Mouse (Mus musculus): ENCODE measurements around the gene Ttc8. TPM values are rescaled to one million over a fixed set of nuclear protein-coding genes. Genes with fewer than 3 reads are reported as not detected.

Ttc8 gene
- total and polyA plus RNA-seq, 3 experiments = not detected

- H3K9me3 ChIP-seq (replicated peaks; ENCODE audit: insufficient read depth, low read length) = no peaks in the 10 kb centered on the region
- DNase-seq (ENCODE audit: low read depth, low spot score) = no peak
- peaks cover 0 to 3% of the 10 kb centered on the region in 2 experiments; a peak in 1 of 4 replicates for H3K4me1 ChIP-seq (ENCODE audit: control insufficient read depth in 1 of 2, insufficient read depth in 2 of 2, low read length in 2 of 2)
- TF ChIP-seq POLR2AphosphoS5 (IDR thresholded peaks at IDR 0.05; ENCODE audit: borderline replicate concordance, low read depth, low read length) (no peak), HCFC1 (IDR thresholded peaks at IDR 0.05; ENCODE audit: low read depth, low read length) (no peak), GATA1 (IDR thresholded peaks at IDR 0.05; ENCODE audit: low read depth, low read length) (no peak), MAZ (IDR thresholded peaks at IDR 0.05; ENCODE audit: low read depth, low read length) (no peak), MYC (IDR thresholded peaks at IDR 0.05; ENCODE audit: low read depth, low read length) (no peak), NELFE (IDR thresholded peaks at IDR 0.05; ENCODE audit: low read depth, low read length) (no peak), KAT2A (conservative IDR thresholded peaks at IDR 0.05; ENCODE audit: low read depth, low read length) (no peak), POLR2A (IDR thresholded peaks at IDR 0.05; ENCODE audit: control insufficient read depth in 1 of 2, insufficient read depth in 1 of 2, low read depth in 1 of 2, low read length in 2 of 2, poor library complexity in 1 of 2) (no peak), SIN3A (IDR thresholded peaks at IDR 0.05; ENCODE audit: low read length) (no peak), ZKSCAN1 (IDR thresholded peaks at IDR 0.05; ENCODE audit: low read depth, low read length) (no peak), MXI1 (IDR thresholded peaks at IDR 0.05; ENCODE audit: low read depth, low read length) (no peak), ZNF384 (IDR thresholded peaks at IDR 0.05; ENCODE audit: low read depth, low read length) (no peak), E2F4 (IDR thresholded peaks at IDR 0.05; ENCODE audit: borderline replicate concordance, low read depth, low read length) (no peak), TCF12 (IDR thresholded peaks at IDR 0.05; ENCODE audit: low read depth, low read length) (no peak)
- no peak overlapping the region for H3K4me3 ChIP-seq (ENCODE audit: control insufficient read depth in 1 of 2, insufficient read depth in 1 of 2, low read depth in 2 of 2, low read length in 2 of 2)
- H3K27ac ChIP-seq (ENCODE audit: control insufficient read depth, low read depth, low read length) = no peak overlapping the region
- no peaks in the 10 kb centered on the region; a peak in 1 of 4 replicates for H3K36me3 ChIP-seq (ENCODE audit: control insufficient read depth in 1 of 2, insufficient read depth in 2 of 2, low read length in 2 of 2)
- no peaks in the 10 kb centered on the region for H3K79me2 ChIP-seq (ENCODE audit: control insufficient read depth, insufficient read depth, low read length, poor library complexity)
- no peak overlapping the region for H3K9ac ChIP-seq (ENCODE audit: control insufficient read depth, low read depth, low read length, poor library complexity, severe bottlenecking)
- H3K27me3 ChIP-seq (ENCODE audit: control insufficient read depth in 1 of 2, insufficient read depth in 2 of 2, low read length in 2 of 2) = no peaks in the 10 kb centered on the region
These were observed 82.7 kb downstream of the Ttc8 start for GRCm38 (mm10) chr12:99003046-99003445.

DNA sequence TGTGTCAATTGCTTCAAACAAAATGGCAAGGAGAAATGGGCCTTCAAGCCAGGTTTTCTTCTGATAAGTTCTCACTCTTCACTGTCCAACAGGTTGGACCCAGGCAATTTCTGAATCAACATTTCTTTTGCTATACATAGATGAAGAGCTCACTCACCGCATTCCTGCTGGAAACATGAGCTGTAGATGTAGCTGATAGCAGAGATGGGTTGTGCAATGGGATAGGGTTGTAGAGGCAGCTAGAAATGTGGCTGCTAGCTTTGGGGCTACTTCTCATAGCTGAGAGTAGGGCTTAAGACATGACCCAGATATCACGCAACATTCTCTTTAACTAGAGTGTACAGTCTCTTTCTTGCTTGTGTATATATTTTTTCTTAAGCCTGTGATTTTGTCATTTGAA, 84.4 kb downstream of the Ttc8 start:
- Histone ChIP-seq H3K4me3 (ENCODE audit: control insufficient read depth in 1 of 2, insufficient read depth in 1 of 2, low read depth in 2 of 2, low read length in 2 of 2) (no peak overlapping the region), H3K36me3 (ENCODE audit: control insufficient read depth in 1 of 2, insufficient read depth in 2 of 2, low read length in 2 of 2) (no peaks in the 10 kb centered on the region), H3K79me2 (ENCODE audit: control insufficient read depth, insufficient read depth, low read length, poor library complexity) (no peaks in the 10 kb centered on the region), H3K9me3 (replicated peaks; ENCODE audit: insufficient read depth, low read length) (no peaks in the 10 kb centered on the region), H3K27me3 (ENCODE audit: control insufficient read depth in 1 of 2, insufficient read depth in 2 of 2, low read length in 2 of 2) (no peaks in the 10 kb centered on the region; a peak in 2 of 4 replicates), H3K27ac (ENCODE audit: control insufficient read depth, low read depth, low read length) (no peak overlapping the region), H3K9ac (ENCODE audit: control insufficient read depth, low read depth, low read length, poor library complexity, severe bottlenecking) (no peak overlapping the region), H3K4me1 (ENCODE audit: control insufficient read depth in 1 of 2, insufficient read depth in 2 of 2, low read length in 2 of 2) (no peaks in the 10 kb centered on the region)
- TF ChIP-seq MAZ (IDR thresholded peaks at IDR 0.05; ENCODE audit: low read depth, low read length) (no peak), SMC3 (IDR thresholded peaks at IDR 0.05; ENCODE audit: low read depth, low read length) (no peak), BHLHE40 (IDR thresholded peaks at IDR 0.05; ENCODE audit: borderline replicate concordance, low read depth, low read length) (no peak), ZMIZ1 (IDR thresholded peaks at IDR 0.05; ENCODE audit: low read depth, low read length) (no peak), CHD2 (IDR thresholded peaks at IDR 0.05; ENCODE audit: low read length) (no peak), POLR2AphosphoS2 (IDR thresholded peaks at IDR 0.05; ENCODE audit: low read length) (no peak), CHD1 (IDR thresholded peaks at IDR 0.05; ENCODE audit: low read depth, low read length) (no peak), UBTF (IDR thresholded peaks at IDR 0.05; ENCODE audit: borderline replicate concordance, insufficient read depth, low read depth, low read length) (no peak), POLR2AphosphoS5 (IDR thresholded peaks at IDR 0.05; ENCODE audit: borderline replicate concordance, low read depth, low read length) (no peak), ELF1 (IDR thresholded peaks at IDR 0.05; ENCODE audit: low read depth, low read length) (no peak)
- no peak for DNase-seq (ENCODE audit: low read depth, low spot score)

All from MEL (cell line).